Mouse (Mus musculus): ENCODE results near the gene Pacsin2. TPM values are rescaled to one million over a fixed set of nuclear protein-coding genes. Genes with fewer than 3 reads are reported as not detected.

Gene Pacsin2
- polyA plus RNA-seq, 1 experiment: 8.8 TPM

- Histone ChIP-seq H3K27me3 (ENCODE audit: control insufficient read depth) (no peaks in the 10 kb centered on the region), H3K4me1 (ENCODE audit: control insufficient read depth) (peaks cover 34% of the 10 kb centered on the region), H3K9me3 (ENCODE audit: control insufficient read depth, low read length) (no peaks in the 10 kb centered on the region), H3K4me3 (replicated peaks) (peak overlapping the region; percentile 58), H3K36me3 (ENCODE audit: control insufficient read depth) (peaks cover 6% of the 10 kb centered on the region)
- TF ChIP-seq GATA1 (IDR thresholded peaks at IDR 0.05; ENCODE audit: low read length): no peak
These were observed 31.5 kb upstream of the Pacsin2 start for GRCm38 (mm10) chr15:83495787-83496367.

DNA sequence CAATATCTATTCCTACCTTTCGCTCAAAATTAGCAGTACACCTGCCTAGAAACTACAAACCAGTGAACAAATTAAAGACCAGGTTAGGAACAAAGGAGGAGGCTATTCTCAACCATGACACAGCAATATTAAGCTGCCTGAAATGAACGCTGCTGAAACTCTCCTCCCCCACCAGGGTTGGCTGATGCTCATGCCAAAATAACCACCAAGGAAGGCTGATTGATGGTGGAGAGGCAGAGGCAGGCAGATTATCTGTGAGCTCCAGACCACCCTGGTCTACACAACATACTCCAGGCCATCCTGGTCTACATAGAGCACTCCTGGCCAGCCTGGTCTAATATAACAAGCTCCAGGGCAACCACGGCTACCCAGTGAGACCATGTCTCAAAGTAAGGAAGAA lies 30.8 kb upstream of the Pacsin2 start:
- no peak overlapping the region for H3K4me3 ChIP-seq (replicated peaks)
- H3K36me3 ChIP-seq (ENCODE audit: control insufficient read depth): peaks cover 6% of the 10 kb centered on the region
- TF ChIP-seq TAL1 (IDR thresholded peaks at IDR 0.05; ENCODE audit: low read length): no peak
- no peak for TF ChIP-seq GATA1 (IDR thresholded peaks at IDR 0.05; ENCODE audit: low read length)
- H3K9me3 ChIP-seq (ENCODE audit: control insufficient read depth, low read length): no peaks in the 10 kb centered on the region
- H3K4me1 ChIP-seq (ENCODE audit: control insufficient read depth): peaks cover 33% of the 10 kb centered on the region
- no peaks in the 10 kb centered on the region for H3K27me3 ChIP-seq (ENCODE audit: control insufficient read depth)

DNA sequence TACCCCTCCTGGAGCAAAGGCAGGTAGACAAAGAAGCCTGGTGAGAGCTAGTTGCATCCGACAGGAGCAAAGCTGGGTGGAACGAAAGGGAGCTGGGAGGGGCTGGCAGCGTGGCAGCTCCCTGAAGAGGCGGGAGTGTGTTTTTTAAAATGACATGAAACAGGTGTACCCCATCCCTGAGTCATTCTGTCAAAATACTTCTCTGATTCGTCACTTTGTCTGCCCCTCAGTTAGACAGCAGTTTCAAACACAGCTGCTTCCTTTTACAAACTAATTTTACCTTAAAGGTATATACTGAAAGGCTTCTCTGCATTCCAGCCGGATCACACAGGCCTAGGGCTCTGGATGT lies 30.1 kb upstream of the Pacsin2 start:
- TF ChIP-seq TAL1 (IDR thresholded peaks at IDR 0.05; ENCODE audit: low read length) (no peak), GATA1 (IDR thresholded peaks at IDR 0.05; ENCODE audit: low read length) (no peak)
- H3K36me3 ChIP-seq (ENCODE audit: control insufficient read depth): peaks cover 6% of the 10 kb centered on the region
- H3K4me3 ChIP-seq (replicated peaks): no peak overlapping the region

GRCm38 (mm10) chr15:83493856-83494571 lies 29.6 kb upstream of the Pacsin2 start:
- Histone ChIP-seq H3K4me3 (replicated peaks) (no peak overlapping the region), H3K9me3 (ENCODE audit: control insufficient read depth, low read length) (no peaks in the 10 kb centered on the region), H3K4me1 (ENCODE audit: control insufficient read depth) (peaks cover 33% of the 10 kb centered on the region), H3K36me3 (ENCODE audit: control insufficient read depth) (peaks cover 6% of the 10 kb centered on the region), H3K27me3 (ENCODE audit: control insufficient read depth) (no peaks in the 10 kb centered on the region)
- TF ChIP-seq TAL1 (IDR thresholded peaks at IDR 0.05; ENCODE audit: low read length) (no peak), GATA1 (IDR thresholded peaks at IDR 0.05; ENCODE audit: low read length) (no peak)

More for the DNA sequence above, 30.1 kb upstream of the Pacsin2 start:
- Histone ChIP-seq H3K4me1 (ENCODE audit: control insufficient read depth) (peaks cover 33% of the 10 kb centered on the region), H3K27me3 (ENCODE audit: control insufficient read depth) (no peaks in the 10 kb centered on the region), H3K9me3 (ENCODE audit: control insufficient read depth, low read length) (no peaks in the 10 kb centered on the region)

DNA sequence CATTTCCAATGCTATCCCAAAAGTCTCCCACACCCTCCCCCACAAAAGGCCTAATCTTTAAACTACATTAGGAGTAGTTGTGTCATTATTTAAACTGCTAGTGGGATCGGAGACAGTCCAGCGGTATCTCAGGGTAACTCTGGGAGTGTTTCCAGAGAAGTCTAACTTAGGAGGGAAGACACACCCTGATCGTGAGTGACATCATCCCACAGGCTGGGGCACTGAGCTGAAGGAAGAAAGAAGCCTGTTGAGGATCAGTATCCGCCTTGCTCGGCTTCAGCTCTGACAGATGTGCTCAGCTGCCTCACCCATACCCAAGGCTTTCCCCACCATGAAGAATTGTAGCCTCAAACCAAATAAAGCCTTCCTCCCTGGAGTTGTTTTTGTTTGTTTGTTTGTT lies 27.5 kb upstream of the Pacsin2 start:
- no peaks in the 10 kb centered on the region for H3K9me3 ChIP-seq (ENCODE audit: control insufficient read depth, low read length)
- TF ChIP-seq TAL1 (IDR thresholded peaks at IDR 0.05; ENCODE audit: low read length): no peak
- no peak for TF ChIP-seq GATA1 (IDR thresholded peaks at IDR 0.05; ENCODE audit: low read length)
- H3K4me1 ChIP-seq (ENCODE audit: control insufficient read depth): peaks cover 31% of the 10 kb centered on the region
- H3K36me3 ChIP-seq (ENCODE audit: control insufficient read depth): peaks cover 6% of the 10 kb centered on the region
- no peaks in the 10 kb centered on the region for H3K27me3 ChIP-seq (ENCODE audit: control insufficient read depth)
- no peak overlapping the region for H3K4me3 ChIP-seq (replicated peaks)

DNA sequence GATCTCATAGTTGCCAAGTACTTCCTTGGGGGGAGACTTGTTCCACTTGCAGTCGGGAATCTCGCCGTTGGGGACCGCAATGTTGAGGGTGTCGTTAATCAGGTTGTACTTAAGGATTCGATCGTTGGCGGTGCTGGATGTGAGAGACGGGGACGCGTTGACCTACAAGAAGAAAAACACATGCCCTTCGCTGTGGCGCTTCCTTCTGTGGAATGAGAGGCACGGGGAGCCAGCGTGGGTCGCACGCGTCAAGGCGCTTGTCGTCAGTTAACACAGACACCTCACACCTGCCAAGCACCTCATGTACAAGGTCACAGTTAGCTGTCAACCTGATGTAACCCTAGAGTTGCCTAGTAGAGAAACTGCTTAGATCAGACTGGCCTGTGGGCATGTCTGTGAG lies 25.1 kb upstream of the Pacsin2 start:
- H3K4me3 ChIP-seq (replicated peaks): no peak overlapping the region
- no peaks in the 10 kb centered on the region for H3K27me3 ChIP-seq (ENCODE audit: control insufficient read depth)
- H3K9me3 ChIP-seq (ENCODE audit: control insufficient read depth, low read length): no peaks in the 10 kb centered on the region
- peaks cover 6% of the 10 kb centered on the region for H3K36me3 ChIP-seq (ENCODE audit: control insufficient read depth)
- TF ChIP-seq TAL1 (IDR thresholded peaks at IDR 0.05; ENCODE audit: low read length) (no peak), GATA1 (IDR thresholded peaks at IDR 0.05; ENCODE audit: low read length) (no peak)
- peaks cover 11% of the 10 kb centered on the region for H3K4me1 ChIP-seq (ENCODE audit: control insufficient read depth)

GRCm38 (mm10) chr15:83487477-83488115 lies 23.2 kb upstream of the Pacsin2 start:
- TF ChIP-seq GATA1 (IDR thresholded peaks at IDR 0.05; ENCODE audit: low read length): no peak
- no peak for TF ChIP-seq TAL1 (IDR thresholded peaks at IDR 0.05; ENCODE audit: low read length)
- H3K9me3 ChIP-seq (ENCODE audit: control insufficient read depth, low read length): no peaks in the 10 kb centered on the region
- peaks cover 4% of the 10 kb centered on the region for H3K36me3 ChIP-seq (ENCODE audit: control insufficient read depth)
- H3K4me3 ChIP-seq (replicated peaks): no peak overlapping the region
- H3K4me1 ChIP-seq (ENCODE audit: control insufficient read depth): peaks cover 9% of the 10 kb centered on the region
- no peaks in the 10 kb centered on the region for H3K27me3 ChIP-seq (ENCODE audit: control insufficient read depth)

DNA sequence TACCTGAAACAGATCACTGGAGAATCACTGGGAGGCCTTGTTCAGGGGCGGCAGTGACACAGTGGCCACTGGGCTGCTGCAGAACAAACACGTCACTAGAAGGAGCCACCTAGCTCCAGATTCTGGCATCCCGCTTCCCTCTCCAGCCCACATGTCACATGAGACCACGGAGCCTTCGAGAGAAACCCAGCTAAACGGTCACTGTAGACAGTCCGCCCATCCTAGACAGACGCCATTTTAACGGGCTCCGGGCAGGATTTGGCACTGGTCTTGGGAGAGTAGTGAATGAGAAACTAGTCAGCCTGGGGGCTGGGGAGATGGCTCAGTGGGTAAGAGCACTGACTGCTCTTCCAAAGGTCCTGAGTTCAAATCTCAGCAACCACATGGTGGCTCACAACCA lies 19.9 kb upstream of the Pacsin2 start:
- Histone ChIP-seq H3K4me3 (replicated peaks) (no peak overlapping the region), H3K4me1 (ENCODE audit: control insufficient read depth) (peaks cover 18% of the 10 kb centered on the region), H3K9me3 (ENCODE audit: control insufficient read depth, low read length) (no peaks in the 10 kb centered on the region), H3K36me3 (ENCODE audit: control insufficient read depth) (no peaks in the 10 kb centered on the region; the same call in 1 of the 2 replicates), H3K27me3 (ENCODE audit: control insufficient read depth) (no peaks in the 10 kb centered on the region; the same call in 1 of the 2 replicates)
- TF ChIP-seq TAL1 (IDR thresholded peaks at IDR 0.05; ENCODE audit: low read length): no peak
- no peak for TF ChIP-seq GATA1 (IDR thresholded peaks at IDR 0.05; ENCODE audit: low read length)

GRCm38 (mm10) chr15:83483482-83483881 lies 19.1 kb upstream of the Pacsin2 start:
- TF ChIP-seq GATA1 (IDR thresholded peaks at IDR 0.05; ENCODE audit: low read length): no peak

More at GRCm38 (mm10) chr15:83483482-83483881, 19.1 kb upstream of the Pacsin2 start:
- Histone ChIP-seq H3K27me3 (ENCODE audit: control insufficient read depth) (no peaks in the 10 kb centered on the region; the same call in 1 of the 2 replicates), H3K4me1 (ENCODE audit: control insufficient read depth) (peaks cover 22% of the 10 kb centered on the region), H3K36me3 (ENCODE audit: control insufficient read depth) (no peaks in the 10 kb centered on the region; the same call in 1 of the 2 replicates), H3K4me3 (replicated peaks) (no peak overlapping the region), H3K9me3 (ENCODE audit: control insufficient read depth, low read length) (no peaks in the 10 kb centered on the region)

Measured in erythroblast, embryonic 14.5 days (primary cell).